Mouse (Mus musculus) spleen, adult 10 weeks (tissue): ENCODE measurements around the gene Zfp784. TPM values are rescaled to one million over a fixed set of nuclear protein-coding genes. Genes with fewer than 3 reads are reported as not detected.

Experiments used
- polyA plus RNA-seq: library from polyadenylated mRNA; stranded (reverse); fragments of 350-450 nt; fragmentation: Illumina TruSeq; extraction: RNeasy Lipid Tissue Mini Kit (QIAGEN cat#74804); gene quantifications from one replicate; pipeline ENCODE4 v1.2.3, GENCODE M21; 2015; ENCODE audit warnings: low replicate concordance; ENCODE audit not compliant: insufficient read depth

Gene Zfp784
- 4.7 TPM for polyA plus RNA-seq

DNA sequence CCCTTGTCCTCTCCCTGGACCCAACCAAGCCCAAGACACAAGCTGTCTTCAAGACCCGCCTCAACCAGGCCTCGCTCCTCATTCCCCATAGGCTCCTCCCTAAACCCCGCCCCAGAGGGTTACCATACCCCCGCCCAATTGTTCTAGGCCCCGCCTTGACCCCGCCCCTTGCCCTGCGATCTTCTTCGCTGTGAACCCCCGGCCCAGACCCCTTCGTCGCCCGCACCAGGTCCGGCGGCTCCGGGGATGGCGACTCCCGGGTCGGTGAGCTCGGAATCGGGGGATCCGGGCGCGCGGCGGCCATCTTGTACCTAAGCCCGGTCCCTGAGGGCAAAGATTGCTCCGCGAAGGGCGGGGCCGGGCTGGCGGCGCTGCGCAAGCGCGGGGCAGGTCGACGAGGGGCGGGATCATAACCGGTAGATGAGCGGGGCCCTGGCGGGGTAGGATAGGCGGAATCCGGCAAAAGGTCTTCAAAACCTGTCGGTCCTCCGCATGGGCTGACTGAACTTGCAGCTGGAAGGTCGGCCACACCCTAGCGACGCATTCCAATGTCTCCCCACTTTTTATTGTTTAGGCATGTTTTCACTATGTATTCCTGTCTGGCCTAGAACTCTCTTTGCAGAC is at the start of gene Zfp784:
Gene Zfp784 (minus strand): TSS at position 338 of the 624 bp plus-strand sequence.

DNA sequence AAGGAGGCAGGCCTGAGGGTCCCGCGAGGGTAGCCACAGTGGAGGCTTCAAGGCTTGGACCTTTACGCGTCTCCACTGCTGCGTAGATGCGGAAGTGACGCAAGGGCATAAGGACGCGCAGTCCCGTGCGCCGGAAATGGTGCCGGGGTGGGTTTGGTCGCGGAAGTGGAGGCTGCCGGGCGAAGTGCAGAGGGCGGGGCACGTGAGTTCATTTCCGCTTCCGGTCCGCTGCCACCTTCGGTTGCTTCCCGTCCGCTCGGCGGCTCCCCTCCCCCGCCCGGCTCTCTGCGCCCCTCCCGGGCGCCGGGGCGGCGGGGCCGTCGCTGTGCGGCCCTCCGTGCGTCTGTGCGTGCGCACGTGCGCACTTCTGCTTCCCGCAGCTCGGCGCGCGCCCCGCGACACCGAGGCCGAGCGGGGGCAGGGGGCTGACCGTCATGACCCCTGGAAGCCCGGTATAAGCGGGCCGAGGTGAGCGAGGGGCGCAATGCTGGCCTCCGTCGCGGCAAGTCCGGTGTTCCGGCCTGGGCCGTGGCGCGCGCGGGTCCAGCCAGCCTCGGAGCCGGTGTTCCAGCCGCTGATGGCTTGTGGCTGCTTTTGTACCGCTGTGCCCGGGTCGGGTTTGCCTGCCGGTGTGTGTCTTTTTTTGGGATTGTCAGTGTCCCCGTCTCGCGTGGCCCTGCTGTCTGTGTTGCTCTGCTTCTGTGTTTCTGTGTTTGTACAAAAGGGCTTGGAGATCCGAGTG is 41.9 kb upstream of the Zfp784 start, which contains the start of gene Epn1:
Gene Epn1 (plus strand): TSS at position 226 of the 742 bp plus-strand sequence.

DNA sequence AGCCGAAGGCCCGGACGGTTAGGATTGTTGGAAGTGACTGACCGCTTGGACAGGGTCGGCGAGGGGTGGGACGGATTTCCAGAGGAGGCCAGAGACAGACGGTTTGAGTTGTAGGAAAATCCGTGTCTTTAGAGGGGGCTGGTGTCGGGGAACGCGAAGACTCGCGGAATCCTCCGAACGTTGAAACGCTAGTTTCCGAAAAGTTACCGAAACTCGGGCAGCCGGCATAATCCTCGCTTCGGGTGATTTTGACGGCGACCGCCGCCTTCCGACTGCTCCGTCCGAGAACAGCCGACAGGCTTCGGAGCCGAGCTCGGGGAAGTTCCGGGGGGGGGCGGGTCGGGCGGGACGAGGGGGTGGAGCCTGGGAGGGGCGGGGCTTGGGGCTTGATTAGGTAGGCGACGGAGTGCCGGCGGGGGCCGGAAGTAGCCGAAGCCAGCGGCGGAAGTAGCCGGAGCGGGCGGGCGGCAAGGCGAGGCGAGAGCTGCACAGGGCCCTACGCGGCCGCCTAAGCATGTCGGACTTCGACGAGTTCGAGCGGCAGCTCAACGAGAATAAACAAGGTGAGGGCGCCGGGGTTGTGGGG is 23.6 kb upstream of the Zfp784 start, which contains the start of gene U2af2:
Gene U2af2 (plus strand): TSS at position 370 of the 586 bp plus-strand sequence.

DNA sequence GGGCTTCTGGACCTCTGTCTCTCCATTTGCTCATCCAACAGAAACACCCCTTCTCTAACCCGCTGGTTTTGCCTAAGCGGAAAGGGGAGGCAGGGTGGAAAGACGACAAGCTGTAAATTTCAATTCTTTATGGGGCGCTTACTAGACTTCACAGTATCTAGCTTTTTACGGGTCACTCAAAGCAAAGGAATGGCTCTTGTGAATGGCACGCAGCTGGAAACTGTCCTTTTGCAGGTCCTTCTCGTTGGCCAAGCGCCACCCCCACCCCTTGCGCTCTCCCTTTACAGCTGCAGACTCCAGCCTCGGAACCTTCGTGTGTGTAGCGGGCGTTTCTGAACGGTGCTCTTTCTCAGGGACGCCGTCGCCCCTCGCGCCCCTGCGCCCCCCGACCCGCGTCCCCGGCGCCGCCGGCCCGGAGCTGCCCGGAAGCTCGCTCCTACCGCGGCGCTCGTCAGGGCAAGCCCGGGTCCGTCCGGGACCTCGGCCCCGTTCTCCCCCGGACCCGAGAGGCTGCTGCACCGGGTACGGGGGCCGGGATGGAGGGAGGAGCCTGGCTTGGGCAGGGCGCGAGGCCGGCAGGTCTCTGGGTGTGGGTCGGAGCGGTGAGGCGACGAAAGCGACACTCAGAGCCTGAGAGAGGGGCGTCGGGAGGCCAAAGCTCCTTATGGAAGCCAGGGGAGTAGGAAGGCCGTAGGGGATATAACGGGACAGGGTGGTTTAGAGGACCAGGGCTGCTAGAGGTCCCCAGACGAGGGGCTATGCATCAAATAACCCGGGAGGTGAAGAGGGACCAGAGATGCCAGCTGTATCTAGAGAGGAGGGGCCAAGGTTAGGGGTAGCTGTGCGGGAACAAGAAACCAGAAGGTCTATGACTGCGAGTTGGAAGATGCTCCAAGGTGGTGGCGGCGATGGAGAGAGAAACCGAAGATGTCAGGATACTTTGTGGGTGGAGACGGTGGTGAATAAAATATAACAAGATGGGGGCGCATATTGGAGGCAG is 13.2 kb upstream of the Zfp784 start, which contains the start of gene Zfp580:
Gene Zfp580 (plus strand): TSS at position 346 of the 1,000 bp plus-strand sequence.

DNA sequence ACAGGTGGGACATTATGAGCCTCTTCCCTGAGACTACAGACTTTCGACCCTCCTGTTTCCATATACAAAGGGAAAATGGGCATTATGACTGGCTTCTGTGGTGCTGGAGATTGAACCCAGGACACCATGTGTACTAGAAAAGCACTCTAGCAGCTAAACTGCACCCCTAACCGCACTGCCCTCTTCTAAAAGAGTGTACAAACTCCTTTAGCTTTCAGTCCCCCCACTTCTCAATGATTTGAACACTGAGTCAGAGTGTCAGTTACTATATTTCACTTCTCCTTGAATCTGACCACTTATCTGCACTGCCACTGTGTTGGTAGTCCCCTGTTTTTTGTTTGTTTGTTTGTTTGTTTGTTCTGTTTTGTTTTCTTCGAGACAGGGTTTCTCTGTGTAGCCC is 4.4 kb downstream of the Zfp784 start, which contains the start of gene 4632433K11Rik:
Gene 4632433K11Rik (plus strand): TSS at position 301 of the 400 bp plus-strand sequence.

DNA sequence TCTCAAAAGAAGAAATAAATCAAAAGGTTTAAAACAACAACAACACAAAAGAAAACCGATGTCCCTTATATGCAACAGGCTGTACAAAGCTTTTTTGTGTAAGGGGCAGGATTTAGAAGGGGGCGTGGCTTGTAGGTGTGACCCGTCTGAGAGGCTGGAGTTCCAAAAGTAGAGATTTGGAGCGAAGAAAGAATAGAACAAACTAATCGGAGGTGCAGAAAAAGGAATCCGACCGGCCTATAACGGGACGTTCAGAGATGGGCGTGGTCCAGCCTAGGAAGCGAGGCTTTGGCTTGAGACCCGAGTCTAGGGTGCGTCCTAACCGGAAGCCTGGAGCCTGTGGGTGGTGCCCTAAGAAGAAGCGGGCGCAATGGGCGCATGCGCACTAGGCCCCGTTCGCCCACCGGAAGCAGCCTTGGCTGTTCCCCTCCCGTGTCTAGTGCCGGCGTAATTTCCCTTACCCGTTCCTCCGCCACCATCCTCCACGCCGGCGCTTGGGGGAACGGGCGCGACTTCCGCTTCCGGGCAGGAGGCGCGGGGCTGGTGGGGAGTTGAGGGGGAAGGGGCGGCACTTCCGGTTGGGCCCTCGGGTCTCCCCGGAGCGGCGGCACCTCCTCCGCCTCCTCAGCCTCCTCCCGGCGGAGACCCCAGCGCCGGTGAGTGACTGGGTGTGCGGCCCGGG is 18.1 kb downstream of the Zfp784 start, which contains the start of the genes Zfp865 and Ccdc106:
Gene Zfp865 (plus strand): TSS at position 377 of the 682 bp plus-strand sequence.
Gene Ccdc106 (plus strand): TSS at position 554 of the 682 bp plus-strand sequence.

DNA sequence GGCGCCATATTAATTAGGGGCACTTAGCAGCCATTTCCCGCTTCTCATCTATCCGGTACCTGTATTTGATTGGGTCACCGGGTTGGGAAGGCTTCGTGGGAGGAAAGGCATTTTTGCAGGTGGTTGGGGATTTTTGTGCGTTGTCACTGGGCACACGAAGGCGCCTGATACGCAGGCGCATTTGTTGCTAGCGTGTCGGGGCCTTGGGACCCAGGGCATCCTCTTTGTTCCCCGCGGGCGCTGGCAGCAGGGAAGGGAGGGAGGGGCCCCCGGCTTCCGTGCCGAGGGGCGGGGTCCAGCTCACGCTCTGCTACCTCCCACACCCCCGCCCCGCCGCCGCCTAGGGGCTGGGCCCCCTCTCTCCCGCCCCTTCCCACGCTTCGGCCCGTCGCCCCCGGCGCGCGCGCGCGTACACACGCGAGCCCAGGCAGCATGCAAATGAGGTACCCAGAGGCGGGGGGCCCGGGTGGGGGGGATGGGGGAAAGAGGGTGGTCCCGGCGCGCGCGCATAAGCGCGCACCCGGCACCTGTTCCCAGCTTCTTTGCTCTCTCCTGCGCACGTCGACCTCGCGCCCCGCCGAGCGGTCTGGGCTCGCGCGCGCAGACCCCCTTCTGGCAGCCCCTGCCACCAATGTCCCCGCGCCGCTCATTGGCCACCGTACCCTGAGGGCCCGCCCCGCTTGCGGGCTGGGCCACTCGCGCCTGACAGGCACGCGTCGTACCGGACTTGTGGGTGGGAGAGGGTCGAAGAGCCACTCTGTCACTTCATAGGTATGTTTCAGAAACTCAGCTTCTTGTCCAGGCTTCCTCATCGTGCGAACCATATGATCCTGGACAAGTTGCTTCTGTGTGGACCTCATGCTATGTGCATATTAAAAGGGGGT is 22.9 kb downstream of the Zfp784 start, which contains the start of gene Gm44973:
Gene Gm44973 (plus strand): TSS at position 379 of the 884 bp plus-strand sequence.

DNA sequence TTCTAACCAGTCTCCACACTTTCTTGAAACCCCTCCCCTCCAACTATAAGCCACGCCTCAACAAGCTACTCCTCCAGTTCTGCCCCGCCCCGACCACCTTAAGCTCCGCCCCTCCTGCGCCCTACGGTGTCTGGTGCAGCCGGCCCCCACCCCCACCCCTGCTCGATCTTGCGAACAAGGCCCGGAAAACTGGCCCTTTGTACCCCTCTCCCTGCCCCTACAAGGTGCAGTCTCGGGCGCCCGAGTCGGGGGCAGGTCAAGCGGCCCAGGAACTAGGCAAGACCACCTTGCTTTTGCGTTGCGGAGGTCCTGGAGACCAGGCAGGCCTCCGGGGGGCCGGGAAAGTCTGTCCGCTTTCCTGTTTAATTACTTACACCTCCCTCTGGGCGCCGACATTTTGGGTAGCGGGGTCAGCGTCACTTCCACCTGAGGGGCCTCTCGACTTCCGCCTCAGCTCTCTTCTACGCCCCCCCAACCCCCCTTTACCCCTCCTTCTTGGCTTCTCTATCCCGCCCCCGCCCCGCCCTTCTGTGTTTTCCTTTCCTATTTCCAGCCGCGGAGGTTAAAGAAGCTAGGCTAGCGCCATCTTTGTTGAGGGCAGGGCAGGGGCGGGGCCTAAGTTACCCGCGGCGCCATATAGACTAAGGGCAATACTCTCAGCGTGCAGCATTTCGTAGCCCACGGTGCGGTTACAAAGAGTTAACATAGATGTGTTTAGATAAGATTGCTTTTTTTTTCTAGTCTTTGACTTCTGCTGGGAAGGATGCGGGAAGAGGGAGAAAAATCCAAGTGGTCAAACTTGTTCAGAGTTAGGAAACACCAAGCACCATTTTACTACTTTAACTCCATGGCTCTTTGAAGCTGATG is 23.8 kb downstream of the Zfp784 start, which contains the start of the genes Zfp524 and Fiz1:
Gene Zfp524 (plus strand): TSS at position 165 of the 867 bp plus-strand sequence.
Gene Fiz1 (minus strand): TSS at position 447 of the 867 bp plus-strand sequence.

DNA sequence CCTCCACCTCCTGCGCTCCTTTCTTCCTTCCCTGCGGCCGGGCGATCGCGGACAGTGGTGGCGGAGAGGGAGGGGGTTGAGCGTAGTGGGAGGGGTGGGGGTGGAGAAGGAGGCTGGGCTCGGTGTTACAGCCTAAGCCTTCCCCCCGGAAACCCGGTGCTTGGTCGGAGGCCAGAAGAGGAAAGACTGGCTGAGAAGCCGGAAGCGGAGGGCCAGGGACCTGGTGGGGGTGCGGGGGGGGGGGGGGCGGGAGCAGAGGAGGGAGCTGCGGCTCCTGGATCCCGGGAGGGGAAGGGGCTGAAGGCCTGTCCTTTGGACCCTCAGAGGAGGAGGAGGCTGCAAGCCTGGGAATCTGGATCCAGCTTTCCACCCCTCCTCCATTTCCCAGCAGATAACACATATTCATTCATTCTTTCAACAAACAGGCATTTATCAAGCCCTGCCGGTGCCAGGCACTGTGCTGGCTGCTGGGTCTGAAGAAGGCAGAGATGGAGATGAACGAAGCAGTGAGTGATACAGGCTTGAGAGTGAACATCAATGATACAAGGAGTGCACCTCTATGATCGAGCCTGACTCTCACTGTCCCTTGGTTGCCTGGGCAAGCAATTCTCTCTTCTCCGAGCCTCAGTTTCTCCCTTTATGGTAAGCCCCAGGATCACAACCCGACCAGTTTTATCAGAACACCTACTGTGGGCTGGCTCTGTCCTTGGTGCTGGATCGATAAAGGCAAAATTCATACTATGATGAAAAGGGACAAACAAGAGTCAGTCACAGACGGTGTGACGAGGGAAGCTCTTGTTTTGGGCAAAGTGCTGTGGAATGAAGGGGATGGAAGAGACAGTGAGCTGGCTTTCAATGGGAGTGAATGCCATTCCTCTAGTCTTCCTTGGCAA is 42.0 kb downstream of the Zfp784 start, which contains the start of gene Zfp579:
Gene Zfp579 (minus strand): TSS at position 156 of the 893 bp plus-strand sequence.

Other genes starting within 250 kb of the Zfp784 start
- gene Tmem238, start 248.8 kb downstream of the Zfp784 start, polyA plus RNA-seq: 1.6 TPM
- gene Rpl28, start 245.6 kb downstream of the Zfp784 start, polyA plus RNA-seq: 457 TPM
- gene Ube2s, start 225.9 kb downstream of the Zfp784 start, polyA plus RNA-seq: 78.0 TPM
- gene Shisa7, start 193.8 kb downstream of the Zfp784 start, polyA plus RNA-seq: 0.07 TPM
- 9.3 TPM for gene Isoc2b, start 168.2 kb downstream of the Zfp784 start, polyA plus RNA-seq
- gene Isoc2a, start 161.3 kb downstream of the Zfp784 start, polyA plus RNA-seq: 4.7 TPM
- gene Gm36210, start 131.9 kb downstream of the Zfp784 start, polyA plus RNA-seq: not detected
- 1.1 TPM for gene Zfp628, start 123.2 kb downstream of the Zfp784 start, polyA plus RNA-seq
- 2.1 TPM for gene Nat14, start 116.4 kb downstream of the Zfp784 start, polyA plus RNA-seq
- gene Ssc5d, start 112.7 kb downstream of the Zfp784 start, polyA plus RNA-seq: 1.2 TPM
- gene Sbk2, start 74.0 kb downstream of the Zfp784 start, polyA plus RNA-seq: 0.76 TPM
- gene Sbk3, start 67.3 kb downstream of the Zfp784 start, polyA plus RNA-seq: not detected
- 38.0 TPM for gene Zfp579, start 42.3 kb downstream of the Zfp784 start, polyA plus RNA-seq
- gene Zfp524, start 24.0 kb downstream of the Zfp784 start, polyA plus RNA-seq: 1.5 TPM
- gene Fiz1, start 23.7 kb downstream of the Zfp784 start, polyA plus RNA-seq: 22.3 TPM
- gene Gm44973, start 22.9 kb downstream of the Zfp784 start, polyA plus RNA-seq: 0.32 TPM
- gene Zfp865, start 18.1 kb downstream of the Zfp784 start, polyA plus RNA-seq: 25.1 TPM
- gene Ccdc106, start 17.9 kb downstream of the Zfp784 start, polyA plus RNA-seq: not detected
- 3.0 TPM for gene 4632433K11Rik, start 4.3 kb downstream of the Zfp784 start, polyA plus RNA-seq
- 2.7 TPM for gene Zfp580, start 13.1 kb upstream of the Zfp784 start, polyA plus RNA-seq
- 149 TPM for gene U2af2, start 23.7 kb upstream of the Zfp784 start, polyA plus RNA-seq
- 42.4 TPM for gene Epn1, start 41.8 kb upstream of the Zfp784 start, polyA plus RNA-seq
- not detected for gene Rfpl4, start 78.5 kb upstream of the Zfp784 start, polyA plus RNA-seq
- 1.2 TPM for gene Rasl2-9, start 87.5 kb upstream of the Zfp784 start, polyA plus RNA-seq
- not detected for gene Vmn1r55, start 111.2 kb upstream of the Zfp784 start, polyA plus RNA-seq
- gene Vmn1r56, start 158.3 kb upstream of the Zfp784 start, polyA plus RNA-seq: not detected
- not detected for gene Vmn1r57, start 180.0 kb upstream of the Zfp784 start, polyA plus RNA-seq